Mouse (Mus musculus) midbrain, embryonic 10.5 days (tissue): ENCODE measurements around the gene Fblim1. TPM values are rescaled to one million over a fixed set of nuclear protein-coding genes. Genes with fewer than 3 reads are reported as not detected.

Experiments
- DNase-seq: peaks from one replicate; pipeline ENCODE4 v3.0.0-alpha.2; 2017; ENCODE audit warnings: low spot score
- H3K27ac ChIP-seq: fragments of 300-500 bp; sonication (generic); replicated peaks from 2 replicates; pipeline ENCODE4 v1.5.1; 2016; ENCODE audit warnings: mild to moderate bottlenecking
- H3K27me3 ChIP-seq: fragments of 300-500 bp; sonication (generic); 2 replicates; pipeline ENCODE4 v1.6.1; 2016; ENCODE audit warnings: low read depth, mild to moderate bottlenecking; ENCODE audit not compliant: poor library complexity, severe bottlenecking
- H3K36me3 ChIP-seq: fragments of 300-500 bp; sonication (generic); 2 replicates; pipeline ENCODE4 v1.6.1; 2016; ENCODE audit warnings: mild to moderate bottlenecking, moderate library complexity
- H3K4me1 ChIP-seq: fragments of 300-500 bp; sonication (generic); 2 replicates; pipeline ENCODE4 v1.6.1; 2016
- H3K4me3 ChIP-seq: fragments of 300-500 bp; sonication (generic); 2 replicates; pipeline ENCODE4 v1.5.1; 2016; ENCODE audit warnings: mild to moderate bottlenecking, moderate library complexity
- H3K9me3 ChIP-seq: fragments of 300-500 bp; sonication (generic); replicated peaks from 2 replicates; pipeline ENCODE4 v1.6.1; 2016; ENCODE audit warnings: mild to moderate bottlenecking
- WGBS: fragments of 180-500 bp; shearing (Covaris S2); methylation state at CpG from one replicate; pipeline ENCODE4 v1.1.7; 2016; 5-methylcytosine and 5-hydroxymethylcytosine counted together
- polyA plus RNA-seq: library from polyadenylated mRNA; unstranded; fragments of >200 nt; fragmentation: Nextera tagmentation; extraction: Ambion mirVana; gene quantifications from 2 replicates; pipeline ENCODE4 v1.2.1, GENCODE M21; 2016

Fblim1 gene
- polyA plus RNA-seq, 1 experiment from 2014 or later, result 24.5 TPM

- H3K27ac ChIP-seq, result no peak overlapping the region
- WGBS, result 87% methylated on average over 5 of the region's 5 CpGs
- peaks cover 15% of the 10 kb centered on the region for H3K4me1 ChIP-seq
- peaks cover 14% of the 10 kb centered on the region for H3K27me3 ChIP-seq
- DNase-seq, result no peak
- H3K36me3 ChIP-seq, result no peaks in the 10 kb centered on the region
- H3K4me3 ChIP-seq, result no peak overlapping the region
- H3K9me3 ChIP-seq, result no peaks in the 10 kb centered on the region
Measured at GRCm38 (mm10) chr4:141605421-141605820, 475 bp downstream of the Fblim1 start.

- H3K9me3 ChIP-seq, result no peaks in the 10 kb centered on the region
- peaks cover 24% of the 10 kb centered on the region for H3K27me3 ChIP-seq
- no peak for DNase-seq
- no peak overlapping the region for H3K4me3 ChIP-seq
- H3K4me1 ChIP-seq, result peaks cover 24% of the 10 kb centered on the region
- WGBS, result 82% methylated on average over 8 of the region's 8 CpGs
- H3K36me3 ChIP-seq, result no peaks in the 10 kb centered on the region
- H3K27ac ChIP-seq, result no peak overlapping the region
Measured at GRCm38 (mm10) chr4:141604493-141604892, 1.4 kb downstream of the Fblim1 start.

- Histone ChIP-seq H3K36me3 (no peaks in the 10 kb centered on the region), H3K9me3 (no peaks in the 10 kb centered on the region), H3K27me3 (peaks cover 29% of the 10 kb centered on the region), H3K4me1 (peaks cover 30% of the 10 kb centered on the region), H3K4me3 (no peak overlapping the region), H3K27ac (no peak overlapping the region)
- 78% methylated on average over 4 of the region's 4 CpGs for WGBS
- DNase-seq, result no peak
Measured at GRCm38 (mm10) chr4:141603921-141604320, 2.0 kb downstream of the Fblim1 start.

GRCm38 (mm10) chr4:141602523-141603223 is 3.2 kb downstream of the Fblim1 start:
- peaks cover 42% of the 10 kb centered on the region for H3K27me3 ChIP-seq
- 84% methylated on average over 11 of the region's 11 CpGs for WGBS
- H3K36me3 ChIP-seq, result no peaks in the 10 kb centered on the region
- no peak overlapping the region for H3K4me3 ChIP-seq
- H3K27ac ChIP-seq, result no peak overlapping the region
- no peaks in the 10 kb centered on the region for H3K9me3 ChIP-seq
- no peak for DNase-seq
- H3K4me1 ChIP-seq, result peaks cover 41% of the 10 kb centered on the region

GRCm38 (mm10) chr4:141601148-141601862 is 4.6 kb downstream of the Fblim1 start:
- H3K9me3 ChIP-seq, result no peaks in the 10 kb centered on the region
- WGBS, result 68% methylated on average over 12 of the region's 12 CpGs
- H3K27me3 ChIP-seq, result peaks cover 48% of the 10 kb centered on the region
- H3K27ac ChIP-seq, result no peak overlapping the region
- DNase-seq, result no peak
- no peak overlapping the region for H3K4me3 ChIP-seq
- H3K36me3 ChIP-seq, result no peaks in the 10 kb centered on the region
- peaks cover 41% of the 10 kb centered on the region for H3K4me1 ChIP-seq

- Histone ChIP-seq H3K27ac (no peak overlapping the region), H3K9me3 (no peaks in the 10 kb centered on the region), H3K36me3 (no peaks in the 10 kb centered on the region), H3K27me3 (peaks cover 48% of the 10 kb centered on the region), H3K4me3 (peak overlapping the region; percentile 67), H3K4me1 (peaks cover 45% of the 10 kb centered on the region)
- no peak for DNase-seq
- WGBS, result 14% methylated on average over 6 of the region's 6 CpGs
Measured at GRCm38 (mm10) chr4:141600364-141600763, 5.5 kb downstream of the Fblim1 start.

GRCm38 (mm10) chr4:141599251-141600141 is 6.4 kb downstream of the Fblim1 start:
- DNase-seq, result peak; percentile 55
- H3K27me3 ChIP-seq, result peaks cover 48% of the 10 kb centered on the region

GRCm38 (mm10) chr4:141598894-141599250 is 7.0 kb downstream of the Fblim1 start:
- DNase-seq, result no peak
- Histone ChIP-seq H3K27me3 (peaks cover 48% of the 10 kb centered on the region), H3K36me3 (no peaks in the 10 kb centered on the region), H3K27ac (peak overlapping the region; percentile 83), H3K9me3 (no peaks in the 10 kb centered on the region), H3K4me3 (peak overlapping the region; percentile 67), H3K4me1 (peaks cover 41% of the 10 kb centered on the region)
- under 1% methylated on average over 9 of the region's 9 CpGs for WGBS

More at GRCm38 (mm10) chr4:141599251-141600141, 6.4 kb downstream of the Fblim1 start:
- Histone ChIP-seq H3K4me1 (peaks cover 45% of the 10 kb centered on the region), H3K9me3 (no peaks in the 10 kb centered on the region), H3K36me3 (no peaks in the 10 kb centered on the region), H3K27ac (peak overlapping the region; percentile 83), H3K4me3 (peak overlapping the region; percentile 67)
- under 1% methylated on average over 57 of the region's 57 CpGs for WGBS

GRCm38 (mm10) chr4:141598199-141598893 is 7.5 kb downstream of the Fblim1 start:
- peaks cover 48% of the 10 kb centered on the region for H3K27me3 ChIP-seq
- H3K4me1 ChIP-seq, result peaks cover 41% of the 10 kb centered on the region
- no peaks in the 10 kb centered on the region for H3K9me3 ChIP-seq
- H3K36me3 ChIP-seq, result no peaks in the 10 kb centered on the region
- peak overlapping the region; percentile 83 for H3K27ac ChIP-seq
- peak overlapping the region; percentile 67 for H3K4me3 ChIP-seq
- peak; percentile 53 for DNase-seq
- WGBS, result 1% methylated on average over 19 of the region's 19 CpGs

- Histone ChIP-seq H3K27me3 (peaks cover 47% of the 10 kb centered on the region), H3K4me1 (peaks cover 41% of the 10 kb centered on the region), H3K4me3 (no peak overlapping the region), H3K36me3 (no peaks in the 10 kb centered on the region), H3K27ac (no peak overlapping the region), H3K9me3 (no peaks in the 10 kb centered on the region)
- 85% methylated on average over 8 of the region's 8 CpGs for WGBS
- DNase-seq, result no peak
Measured at GRCm38 (mm10) chr4:141596700-141597328, 9.1 kb downstream of the Fblim1 start.

GRCm38 (mm10) chr4:141595605-141596268 is 10.2 kb downstream of the Fblim1 start:
- H3K4me1 ChIP-seq, result peaks cover 33% of the 10 kb centered on the region
- H3K27me3 ChIP-seq, result peaks cover 36% of the 10 kb centered on the region
- no peaks in the 10 kb centered on the region for H3K36me3 ChIP-seq
- H3K27ac ChIP-seq, result no peak overlapping the region
- no peak for DNase-seq
- no peak overlapping the region for H3K4me3 ChIP-seq
- 87% methylated on average over 9 of the region's 9 CpGs for WGBS
- H3K9me3 ChIP-seq, result no peaks in the 10 kb centered on the region
